Mouse (Mus musculus): ENCODE measurements at regions not wholly inside any gene's neighbourhood (a gene's known extent, or its start where the extent isn't known, plus 50 kb on each side); places are given as distances from the start of the nearest gene placed in this dataset.
A peak's percentile ranks its signal among the peaks of the same experiment; 100 is the strongest.

DNA sequence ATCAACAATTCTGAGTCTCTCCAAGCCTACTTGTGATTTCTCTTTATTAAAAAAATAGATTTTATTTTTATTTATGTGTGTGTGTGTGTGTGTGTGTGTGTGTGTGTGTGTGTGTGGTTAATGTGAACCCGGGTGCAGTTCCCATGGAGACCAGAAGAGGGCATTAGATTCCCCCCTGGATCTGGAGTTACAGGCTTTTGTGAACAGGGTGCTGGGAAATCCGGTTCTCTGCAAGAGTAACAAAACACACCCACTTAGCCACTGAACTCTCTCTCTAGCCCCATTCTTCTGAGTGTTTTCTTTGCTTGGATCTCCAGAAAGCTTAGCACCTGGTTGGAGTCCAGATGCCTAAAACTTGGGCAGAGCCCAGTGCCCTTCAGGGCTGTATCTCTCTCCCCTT, 198.4 kb downstream of the Nucb2 start:
- H3K27me3 ChIP-seq (replicated peaks; ENCODE audit: control insufficient read depth, insufficient read depth, low read length): no peaks in the 10 kb centered on the region
- H3K4me2 ChIP-seq (ENCODE audit: low read length): no peak overlapping the region
- no peaks in the 10 kb centered on the region for H3K4me1 ChIP-seq (ENCODE audit: control insufficient read depth, insufficient read depth, low read length)
- no peak overlapping the region for H3K4me3 ChIP-seq (ENCODE audit: low read depth, low read length)
- no peak overlapping the region for H3K9ac ChIP-seq (ENCODE audit: low read length)
- no peak for ATAC-seq
- WGBS: 86% methylated on average over 2 of the region's 2 CpGs
- H3K9me3 ChIP-seq (replicated peaks; ENCODE audit: control insufficient read depth, low read length): no peaks in the 10 kb centered on the region
- no peak for DNase-seq (ENCODE audit: low spot score)
- H3K36me3 ChIP-seq (ENCODE audit: control insufficient read depth, insufficient read depth, low read length): no peaks in the 10 kb centered on the region
- H3K27ac ChIP-seq (ENCODE audit: low read depth, low read length): no peak overlapping the region

DNA sequence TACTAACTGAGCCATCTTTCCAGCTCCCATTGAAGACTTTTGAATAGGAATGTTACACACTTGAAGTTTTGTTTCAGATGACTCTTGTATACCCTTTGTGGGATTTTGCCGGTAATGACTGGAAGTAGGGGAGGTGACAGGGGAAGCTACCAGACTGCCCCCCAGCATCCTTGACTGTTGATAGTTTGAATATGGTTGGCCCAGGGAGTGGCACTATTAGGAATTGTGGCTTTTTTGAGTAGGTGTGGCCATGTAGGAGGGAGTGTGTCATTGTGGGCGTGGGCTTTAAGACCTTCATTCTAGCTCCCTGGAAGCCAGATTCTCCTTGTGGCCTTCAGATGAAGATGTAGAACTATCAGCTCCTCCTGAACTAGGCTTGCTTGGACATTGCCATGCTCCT, 207.4 kb downstream of the Nucb2 start:
- Histone ChIP-seq H3K4me2 (ENCODE audit: low read length) (no peak overlapping the region), H3K27me3 (replicated peaks; ENCODE audit: control insufficient read depth, insufficient read depth, low read length) (no peaks in the 10 kb centered on the region), H3K27ac (ENCODE audit: low read depth, low read length) (no peak overlapping the region), H3K9ac (ENCODE audit: low read length) (no peak overlapping the region), H3K9me3 (replicated peaks; ENCODE audit: control insufficient read depth, low read length) (no peaks in the 10 kb centered on the region), H3K4me3 (ENCODE audit: low read depth, low read length) (no peak overlapping the region), H3K4me1 (ENCODE audit: control insufficient read depth, insufficient read depth, low read length) (no peaks in the 10 kb centered on the region), H3K36me3 (ENCODE audit: control insufficient read depth, insufficient read depth, low read length) (no peaks in the 10 kb centered on the region)
- 92% methylated on average over 2 of the region's 2 CpGs for WGBS
- DNase-seq (ENCODE audit: low spot score) (no peak), ATAC-seq (no peak)

DNA sequence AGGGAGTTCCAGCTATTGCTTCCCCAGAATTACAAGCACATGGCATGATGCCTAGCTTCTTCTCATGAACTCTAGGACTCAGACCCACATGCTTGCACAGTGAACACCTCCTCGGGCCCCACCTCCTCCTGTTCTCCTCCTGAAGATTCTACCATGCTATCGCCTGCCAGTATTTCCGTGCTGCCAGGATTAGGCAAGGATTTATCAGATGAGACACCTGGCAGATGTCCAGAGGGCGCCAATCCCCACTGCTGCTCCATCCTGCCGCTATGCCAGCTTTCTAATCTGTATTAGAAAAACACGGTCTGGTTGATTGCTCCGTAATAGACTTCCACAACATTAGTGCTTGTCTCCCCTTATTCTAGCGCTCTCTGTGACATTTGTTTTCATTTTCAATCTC, 209.0 kb downstream of the Nucb2 start:
- Histone ChIP-seq H3K4me2 (ENCODE audit: low read length) (no peak overlapping the region), H3K9ac (ENCODE audit: low read length) (no peak overlapping the region), H3K36me3 (ENCODE audit: control insufficient read depth, insufficient read depth, low read length) (no peaks in the 10 kb centered on the region), H3K27me3 (replicated peaks; ENCODE audit: control insufficient read depth, insufficient read depth, low read length) (no peaks in the 10 kb centered on the region), H3K9me3 (replicated peaks; ENCODE audit: control insufficient read depth, low read length) (no peaks in the 10 kb centered on the region), H3K4me3 (ENCODE audit: low read depth, low read length) (no peak overlapping the region), H3K27ac (ENCODE audit: low read depth, low read length) (peak overlapping the region; percentile 39; the same call in 1 of the 2 replicates), H3K4me1 (ENCODE audit: control insufficient read depth, insufficient read depth, low read length) (no peaks in the 10 kb centered on the region)
- peak; percentile 76 for DNase-seq (ENCODE audit: low spot score)
- ATAC-seq: peak; percentile 44; the same call in 1 of the 2 replicates
- WGBS: 38% methylated on average over 8 of the region's 8 CpGs

DNA sequence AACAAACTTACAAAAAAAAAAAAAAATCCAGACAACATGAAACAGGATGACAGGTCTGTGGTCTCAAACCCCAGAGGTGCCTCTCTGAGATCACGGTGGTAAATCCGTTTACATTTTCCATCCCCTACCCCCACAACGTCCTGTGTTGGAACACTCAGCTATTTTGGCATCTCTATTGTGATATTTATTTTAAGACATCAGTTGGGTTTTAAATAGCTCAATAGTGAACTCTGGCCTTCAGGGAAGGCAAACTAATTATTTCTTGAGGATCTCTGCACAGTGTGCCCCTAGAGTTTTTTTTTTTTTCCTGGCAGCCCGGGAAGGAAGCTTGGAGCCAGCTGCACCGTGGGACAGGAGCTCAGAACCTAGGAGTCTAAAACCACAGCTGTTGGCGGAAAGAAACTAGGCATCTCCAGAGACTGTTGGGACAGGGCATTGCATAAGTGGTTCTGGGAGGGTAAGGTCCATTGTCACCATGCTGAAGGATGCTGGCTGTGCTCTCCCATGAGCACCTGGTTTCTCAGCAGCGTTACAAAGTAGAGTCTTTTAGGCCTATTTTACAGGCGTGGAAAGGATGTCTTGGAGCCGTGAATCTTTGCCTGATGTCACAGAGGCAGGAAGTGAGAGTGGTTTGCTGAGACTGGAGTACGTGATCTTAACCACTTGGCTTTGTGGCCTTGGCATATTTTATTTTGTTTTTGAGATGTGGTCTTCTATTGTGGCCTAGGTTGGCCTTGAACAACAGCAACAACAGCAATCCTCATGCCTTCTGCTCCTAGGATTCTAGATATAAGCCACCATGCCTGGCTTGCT, 211.3 kb downstream of the Nucb2 start:
- Histone ChIP-seq H3K27me3 (replicated peaks; ENCODE audit: control insufficient read depth, insufficient read depth, low read length) (no peaks in the 10 kb centered on the region), H3K4me2 (ENCODE audit: low read length) (no peak overlapping the region), H3K36me3 (ENCODE audit: control insufficient read depth, insufficient read depth, low read length) (no peaks in the 10 kb centered on the region), H3K27ac (ENCODE audit: low read depth, low read length) (no peak overlapping the region), H3K4me3 (ENCODE audit: low read depth, low read length) (no peak overlapping the region), H3K4me1 (ENCODE audit: control insufficient read depth, insufficient read depth, low read length) (no peaks in the 10 kb centered on the region), H3K9ac (ENCODE audit: low read length) (no peak overlapping the region), H3K9me3 (replicated peaks; ENCODE audit: control insufficient read depth, low read length) (no peaks in the 10 kb centered on the region)
- 73% methylated on average over 10 of the region's 10 CpGs for WGBS
- ATAC-seq: no peak
- no peak for DNase-seq (ENCODE audit: low spot score)

DNA sequence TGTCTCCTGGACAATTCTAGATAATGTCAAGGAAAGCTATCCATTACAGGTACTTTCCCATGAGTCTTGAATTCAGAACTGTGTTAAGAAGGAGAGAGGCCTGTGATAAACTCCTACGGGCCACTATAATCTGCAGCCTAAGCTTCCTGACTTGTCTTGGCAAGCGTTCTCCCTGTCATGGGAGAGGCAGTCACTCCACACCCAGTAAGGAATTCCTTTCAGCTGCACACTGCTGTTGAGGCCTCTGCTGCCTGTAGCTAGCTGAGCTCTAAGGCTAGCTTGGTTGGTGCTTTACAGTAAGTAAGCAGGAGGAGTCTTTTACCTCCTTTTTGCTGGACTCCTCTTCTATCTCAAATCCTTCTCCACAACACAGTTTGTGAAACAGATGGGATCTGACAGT, 224.2 kb downstream of the Nucb2 start:
- no peaks in the 10 kb centered on the region for H3K36me3 ChIP-seq (ENCODE audit: control insufficient read depth, insufficient read depth, low read length)
- H3K27ac ChIP-seq (ENCODE audit: low read depth, low read length): no peak overlapping the region
- H3K9ac ChIP-seq (ENCODE audit: low read length): no peak overlapping the region
- H3K27me3 ChIP-seq (replicated peaks; ENCODE audit: control insufficient read depth, insufficient read depth, low read length): no peaks in the 10 kb centered on the region
- H3K4me1 ChIP-seq (ENCODE audit: control insufficient read depth, insufficient read depth, low read length): no peaks in the 10 kb centered on the region
- DNase-seq (ENCODE audit: low spot score): peak; percentile 21
- ATAC-seq: no peak
- H3K9me3 ChIP-seq (replicated peaks; ENCODE audit: control insufficient read depth, low read length): no peaks in the 10 kb centered on the region
- no peak overlapping the region for H3K4me2 ChIP-seq (ENCODE audit: low read length)
- no peak overlapping the region for H3K4me3 ChIP-seq (ENCODE audit: low read depth, low read length)
- 67% methylated on average over 2 of the region's 2 CpGs for WGBS

DNA sequence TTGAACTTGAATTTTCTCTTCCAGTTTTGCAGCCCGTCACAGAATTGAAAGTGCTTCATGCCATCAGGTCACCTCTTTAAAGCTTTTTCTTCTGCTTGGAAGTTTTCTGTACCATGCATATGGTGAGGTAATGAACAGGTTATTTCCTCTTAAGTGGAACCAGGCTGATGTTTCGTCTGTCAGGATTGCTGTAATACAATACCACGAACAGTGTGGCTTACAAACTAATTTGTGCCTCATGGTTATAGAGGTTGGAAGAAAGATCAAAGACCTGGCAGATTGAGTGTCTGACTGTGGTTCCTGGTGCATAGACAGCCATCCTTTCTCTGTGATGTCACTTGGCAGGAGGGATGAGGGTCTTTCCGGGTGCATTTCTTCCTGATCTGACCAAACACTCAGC, 225.6 kb downstream of the Nucb2 start:
- Histone ChIP-seq H3K27ac (ENCODE audit: low read depth, low read length) (no peak overlapping the region), H3K27me3 (replicated peaks; ENCODE audit: control insufficient read depth, insufficient read depth, low read length) (no peaks in the 10 kb centered on the region), H3K36me3 (ENCODE audit: control insufficient read depth, insufficient read depth, low read length) (no peaks in the 10 kb centered on the region), H3K9me3 (replicated peaks; ENCODE audit: control insufficient read depth, low read length) (no peaks in the 10 kb centered on the region), H3K9ac (ENCODE audit: low read length) (no peak overlapping the region), H3K4me2 (ENCODE audit: low read length) (no peak overlapping the region), H3K4me1 (ENCODE audit: control insufficient read depth, insufficient read depth, low read length) (no peaks in the 10 kb centered on the region), H3K4me3 (ENCODE audit: low read depth, low read length) (no peak overlapping the region)
- ATAC-seq: no peak
- WGBS: 69% methylated on average over 4 of the region's 4 CpGs
- DNase-seq (ENCODE audit: low spot score): no peak

DNA sequence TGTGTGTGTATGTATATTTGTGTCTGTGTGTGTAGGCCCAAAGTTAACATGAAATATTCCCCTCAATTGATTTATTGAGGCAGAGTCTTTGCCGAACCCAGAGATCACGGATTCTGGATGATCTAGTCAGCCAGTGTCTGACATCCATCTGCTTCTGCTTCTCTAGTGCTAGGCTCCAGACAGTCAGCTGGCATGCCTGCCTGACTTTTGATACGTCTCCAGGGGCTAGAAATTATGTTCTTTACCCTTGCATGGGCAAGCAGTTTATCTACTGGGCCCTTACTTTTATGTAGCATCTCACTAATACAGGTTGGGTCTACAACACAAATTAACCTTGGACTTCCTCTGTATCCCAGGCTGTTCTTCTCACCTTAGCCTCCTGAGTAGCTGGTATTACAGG, 231.5 kb downstream of the Nucb2 start:
- peak; percentile 44; the same call in 1 of the 2 replicates for ATAC-seq
- Histone ChIP-seq H3K9ac (ENCODE audit: low read length) (no peak overlapping the region), H3K36me3 (ENCODE audit: control insufficient read depth, insufficient read depth, low read length) (no peaks in the 10 kb centered on the region), H3K9me3 (replicated peaks; ENCODE audit: control insufficient read depth, low read length) (no peaks in the 10 kb centered on the region), H3K27ac (ENCODE audit: low read depth, low read length) (peak overlapping the region; percentile 9), H3K27me3 (replicated peaks; ENCODE audit: control insufficient read depth, insufficient read depth, low read length) (no peaks in the 10 kb centered on the region), H3K4me1 (ENCODE audit: control insufficient read depth, insufficient read depth, low read length) (no peaks in the 10 kb centered on the region), H3K4me2 (ENCODE audit: low read length) (no peak overlapping the region), H3K4me3 (ENCODE audit: low read depth, low read length) (no peak overlapping the region)
- peak; percentile 60 for DNase-seq (ENCODE audit: low spot score)
- 52% methylated on average over 3 of the region's 3 CpGs for WGBS

DNA sequence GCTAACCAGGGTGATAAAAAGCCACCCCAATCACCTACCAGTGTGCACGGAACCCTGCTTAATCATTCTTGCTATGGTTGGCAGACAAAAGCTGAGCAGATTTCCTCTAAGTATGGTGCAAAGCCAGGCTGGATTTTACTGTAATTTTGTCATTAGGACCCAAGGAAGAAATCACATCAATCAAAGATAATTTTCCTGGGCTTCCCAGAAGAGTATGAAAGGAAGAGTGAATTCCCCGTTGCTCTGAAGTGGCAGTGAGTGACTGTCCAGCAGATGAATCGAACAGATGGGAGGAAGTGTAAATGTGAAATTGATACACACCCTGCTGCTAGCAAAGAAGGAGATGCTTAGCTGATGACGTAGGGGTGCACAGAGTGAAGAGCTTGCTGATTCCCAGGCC, 232.2 kb downstream of the Nucb2 start:
- DNase-seq (ENCODE audit: low spot score): peak; percentile 79
- Histone ChIP-seq H3K27me3 (replicated peaks; ENCODE audit: control insufficient read depth, insufficient read depth, low read length) (no peaks in the 10 kb centered on the region), H3K9me3 (replicated peaks; ENCODE audit: control insufficient read depth, low read length) (no peaks in the 10 kb centered on the region), H3K27ac (ENCODE audit: low read depth, low read length) (peak overlapping the region; percentile 9), H3K9ac (ENCODE audit: low read length) (no peak overlapping the region), H3K36me3 (ENCODE audit: control insufficient read depth, insufficient read depth, low read length) (no peaks in the 10 kb centered on the region), H3K4me1 (ENCODE audit: control insufficient read depth, insufficient read depth, low read length) (no peaks in the 10 kb centered on the region), H3K4me2 (ENCODE audit: low read length) (no peak overlapping the region), H3K4me3 (ENCODE audit: low read depth, low read length) (no peak overlapping the region)
- 43% methylated on average over 4 of the region's 4 CpGs for WGBS
- peak; percentile 87 for ATAC-seq

DNA sequence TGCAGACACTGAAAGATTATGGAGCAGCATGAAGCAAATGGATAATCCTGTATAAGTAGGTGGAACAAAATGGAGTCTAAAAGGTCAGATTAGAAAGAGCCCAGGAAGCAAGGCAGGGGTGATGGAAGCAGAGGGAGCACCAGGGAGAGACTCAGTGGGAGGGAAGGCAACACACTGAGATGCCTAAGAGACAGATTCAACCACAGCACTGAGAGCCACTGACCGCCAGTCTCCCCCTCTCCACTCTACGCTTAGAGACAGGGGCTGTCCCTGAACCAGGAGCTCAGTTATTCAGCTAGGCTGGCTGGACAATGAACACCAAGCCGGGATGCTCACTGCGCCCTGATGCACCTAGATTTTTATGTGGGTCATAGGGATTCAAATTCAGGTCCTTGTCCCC, 233.8 kb downstream of the Nucb2 start:
- H3K4me3 ChIP-seq (ENCODE audit: low read depth, low read length): no peak overlapping the region
- no peaks in the 10 kb centered on the region for H3K27me3 ChIP-seq (replicated peaks; ENCODE audit: control insufficient read depth, insufficient read depth, low read length)
- WGBS: 91% methylated on average over 4 of the region's 4 CpGs
- H3K27ac ChIP-seq (ENCODE audit: low read depth, low read length): no peak overlapping the region
- H3K4me2 ChIP-seq (ENCODE audit: low read length): no peak overlapping the region
- DNase-seq (ENCODE audit: low spot score) (no peak), ATAC-seq (no peak)
- H3K4me1 ChIP-seq (ENCODE audit: control insufficient read depth, insufficient read depth, low read length): no peaks in the 10 kb centered on the region
- no peaks in the 10 kb centered on the region for H3K9me3 ChIP-seq (replicated peaks; ENCODE audit: control insufficient read depth, low read length)
- H3K9ac ChIP-seq (ENCODE audit: low read length): no peak overlapping the region
- H3K36me3 ChIP-seq (ENCODE audit: control insufficient read depth, insufficient read depth, low read length): no peaks in the 10 kb centered on the region
